Comparison of ENCODE assay signal across 23 mouse cellular contexts in the genomic region with DNA sequence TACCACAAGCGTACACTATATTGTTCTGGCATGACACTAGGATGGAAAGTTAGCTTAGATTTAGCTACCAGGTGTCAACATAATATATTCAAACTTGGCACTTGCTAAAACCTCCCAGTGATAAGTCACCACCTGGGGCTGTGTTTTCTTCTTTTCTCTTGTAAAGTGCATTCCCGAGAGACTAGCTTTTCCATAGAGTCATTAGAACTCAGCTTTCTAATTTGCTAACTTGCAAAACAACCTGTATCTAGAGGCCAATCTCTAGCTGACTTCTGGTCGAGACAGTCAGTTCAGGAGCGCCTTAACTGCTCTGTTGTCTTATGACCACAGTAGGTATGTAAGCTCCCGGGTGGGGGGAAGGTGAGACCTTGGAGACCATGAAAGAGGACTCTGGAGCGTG. TPM values are rescaled to one million over a fixed set of nuclear protein-coding genes. Genes with fewer than 3 reads are reported as not detected.
DNase-seq lines count a peak whose midpoint lies in the region; ATAC-seq and TF ChIP-seq lines count a peak whose summit lies in the region.
"Had no signal": no experiment of that assay in that cellular context is flagged by ENCODE, and none has a peak within 500 bp of the region (broad histone marks: within the 10 kb centered on the region; RNA-seq: fewer than 3 reads in every experiment).

No protein-coding gene starts in this region.

- H3K27me3 ChIP-seq in embryonic facial prominence, embryonic 14.5 days (replicated peaks; ENCODE audit: control insufficient read depth, insufficient read depth, low read length): no peaks in the 10 kb centered on the region
- no peaks in the 10 kb centered on the region for H3K27me3 ChIP-seq in embryonic facial prominence, embryonic 10.5 days (replicated peaks; ENCODE audit: low read depth, poor library complexity, severe bottlenecking)
- no peaks in the 10 kb centered on the region for H3K27me3 ChIP-seq in CH12.LX (replicated peaks)
- H3K27me3 ChIP-seq in limb, embryonic 10.5 days (ENCODE audit: low read depth, poor library complexity, severe bottlenecking): no peaks in the 10 kb centered on the region

- dilution Hi-C loops in CH12.LX (cut with MboI; ENCODE audit: extremely low pct_ligation_motif_present, extremely low pct_unique_long_range_greater_than_20kb, low sequenced_read_pairs): no loop called here

- in situ Hi-C loops in CH12.LX (cut with MboI; ENCODE audit: low pct_ligation_motif_present, low pct_unique_long_range_greater_than_20kb, low sequenced_read_pairs): loop anchor here (25.0 kb wide), 2 partner anchors 573 to 773 kb away; a partner anchor contains a TSS

- peak; percentile 70 for TF ChIP-seq EP300 in CH12.LX (IDR thresholded peaks at IDR 0.05; ENCODE audit: low read length)

- peak; percentile 10 for DNase-seq in embryonic facial prominence, embryonic 14.5 days (ENCODE audit: low spot score)
- no peak for DNase-seq in embryonic facial prominence, embryonic 10.5 days (ENCODE audit: low spot score)
- peak; percentile 75 for DNase-seq in CH12.LX (ENCODE audit: extremely low read depth)
- DNase-seq in limb, embryonic 10.5 days (ENCODE audit: low spot score): no peak
- DNase-seq: adrenal gland, adult 2 months; adrenal gland, adult 8-10 months; adrenal gland, postnatal 10 days; adrenal gland, postnatal 14 days; adrenal gland, postnatal 25 days; adrenal gland, postnatal 36 days; B cell, adult 2 months; cerebellum, adult 11 months; cerebellum, adult 11-12 months; cerebellum, adult 18-20 months; cerebellum, adult 2 months had no signal

- no peak overlapping the region for H3K27ac ChIP-seq in embryonic facial prominence, embryonic 14.5 days (replicated peaks; ENCODE audit: low read depth, low read length)
- H3K27ac ChIP-seq in embryonic facial prominence, embryonic 10.5 days (replicated peaks): no peak overlapping the region
- H3K27ac ChIP-seq in CH12.LX (ENCODE audit: insufficient read depth, low read depth): no peak overlapping the region
- H3K27ac ChIP-seq in limb, embryonic 10.5 days: no peak overlapping the region

- H3K4me1 ChIP-seq in embryonic facial prominence, embryonic 14.5 days (ENCODE audit: control insufficient read depth, insufficient read depth, low read length): no peaks in the 10 kb centered on the region
- no peaks in the 10 kb centered on the region for H3K4me1 ChIP-seq in embryonic facial prominence, embryonic 10.5 days
- peaks cover 5 to 12% of the 10 kb centered on the region in 2 experiments; a peak in 3 of 4 replicates for H3K4me1 ChIP-seq in CH12.LX (ENCODE audit: control insufficient read depth in 1 of 2, insufficient read depth in 2 of 2)
- no peaks in the 10 kb centered on the region for H3K4me1 ChIP-seq in limb, embryonic 10.5 days

- TF ChIP-seq POLR2A in CH12.LX (IDR thresholded peaks at IDR 0.05; ENCODE audit: low read depth, low read length): no peak

- no peak overlapping the region for H3K4me3 ChIP-seq in embryonic facial prominence, embryonic 14.5 days (ENCODE audit: low read depth, low read length)
- H3K4me3 ChIP-seq in embryonic facial prominence, embryonic 10.5 days: no peak overlapping the region
- no peak overlapping the region for H3K4me3 ChIP-seq in CH12.LX (replicated peaks in 1 of 3; ENCODE audit: low read depth in 2 of 3, low read length in 2 of 3, poor library complexity in 1 of 3)
- H3K4me3 ChIP-seq in limb, embryonic 10.5 days: no peak overlapping the region

- no peaks in the 10 kb centered on the region for H3K9me3 ChIP-seq in embryonic facial prominence, embryonic 14.5 days (ENCODE audit: control insufficient read depth, low read length)
- no peaks in the 10 kb centered on the region for H3K9me3 ChIP-seq in embryonic facial prominence, embryonic 10.5 days
- H3K9me3 ChIP-seq in CH12.LX (replicated peaks; ENCODE audit: low read length): no peaks in the 10 kb centered on the region
- H3K9me3 ChIP-seq in limb, embryonic 10.5 days (replicated peaks): no peaks in the 10 kb centered on the region
- H3K9me3 ChIP-seq: G1E had no signal

- H3K36me3 ChIP-seq in embryonic facial prominence, embryonic 14.5 days (ENCODE audit: control insufficient read depth, insufficient read depth, low read length): no peaks in the 10 kb centered on the region
- H3K36me3 ChIP-seq in embryonic facial prominence, embryonic 10.5 days (replicated peaks): no peaks in the 10 kb centered on the region
- no peaks in the 10 kb centered on the region for H3K36me3 ChIP-seq in CH12.LX (replicated peaks in 1 of 2; ENCODE audit: control insufficient read depth in 1 of 2, insufficient read depth in 1 of 2, low read length in 1 of 2)
- H3K36me3 ChIP-seq in limb, embryonic 10.5 days: no peaks in the 10 kb centered on the region
- H3K36me3 ChIP-seq: G1E had no signal

- no peaks in the 10 kb centered on the region for H3K79me2 ChIP-seq in CH12.LX (replicated peaks; ENCODE audit: control insufficient read depth, extremely low read depth, insufficient read depth, poor library complexity, severe bottlenecking)

- no peak overlapping the region for H3K9ac ChIP-seq in embryonic facial prominence, embryonic 14.5 days (ENCODE audit: low read depth, low read length)
- H3K9ac ChIP-seq in CH12.LX (ENCODE audit: insufficient read depth, low read depth): no peak overlapping the region

- no peak for TF ChIP-seq CTCF in CH12.LX (conservative IDR thresholded peaks at IDR 0.05 in 1 of 2, IDR thresholded peaks at IDR 0.05 in 1 of 2; ENCODE audit: low read depth in 2 of 2, low read length in 2 of 2)

- 58% methylated on average over 6 of the region's 6 CpGs for WGBS in embryonic facial prominence, embryonic 14.5 days
- 69% methylated on average over 6 of the region's 6 CpGs for WGBS in embryonic facial prominence, embryonic 10.5 days
- 69% methylated on average over 6 of the region's 6 CpGs for WGBS in limb, embryonic 10.5 days

- H3K4me2 ChIP-seq in embryonic facial prominence, embryonic 14.5 days (ENCODE audit: low read depth, low read length): no peak overlapping the region
- no peak overlapping the region for H3K4me2 ChIP-seq in CH12.LX (ENCODE audit: insufficient read depth, low read depth, poor library complexity, severe bottlenecking)

- no peak for TF ChIP-seq RAD21 in CH12.LX (IDR thresholded peaks at IDR 0.05; ENCODE audit: low read depth, low read length)

- ATAC-seq in embryonic facial prominence, embryonic 14.5 days (ENCODE audit: low read depth): no peak
- ATAC-seq: activated CD4-positive, CD25-positive, alpha-beta regulatory T cell, adult 4 months; CD4-positive, CD25-positive, alpha-beta regulatory T cell, adult 4 months; Patski had no signal

TF ChIP-seq in CH12.LX, 34 proteins besides CTCF, POLR2A, EP300 and RAD21:
- peak; percentile 37; the same call in 1 of the 2 replicates for TF ChIP-seq TCF12 (IDR thresholded peaks at IDR 0.05; ENCODE audit: low read depth, low read length)
- 0 out of 2 replicates have a peak, but pooled peaks have one; percentile 49 for TF ChIP-seq CHD2 (IDR thresholded peaks at IDR 0.05; ENCODE audit: low read length)
- TF ChIP-seq ETS1 (conservative IDR thresholded peaks at IDR 0.05; ENCODE audit: low read depth, low read length): peak; percentile 51; the same call in 1 of the 2 replicates
- no peak for TF ChIP-seq SMC3 (IDR thresholded peaks at IDR 0.05; ENCODE audit: low read depth, low read length)
- TF ChIP-seq MAFK (IDR thresholded peaks at IDR 0.05; ENCODE audit: insufficient replicate concordance, low read length): peak; percentile 64; the same call in 1 of the 2 replicates
- TF ChIP-seq MEF2A (IDR thresholded peaks at IDR 0.05; ENCODE audit: borderline replicate concordance, low read depth, low read length): 0 out of 2 replicates have a peak, but pooled peaks have one; percentile 12
- TF ChIP-seq IRF4 (IDR thresholded peaks at IDR 0.05; ENCODE audit: low read depth, low read length): peak; percentile 58
- no peak for TF ChIP-seq BHLHE40 (IDR thresholded peaks at IDR 0.05; ENCODE audit: low read depth, low read length)

RNA-seq across cellular contexts. Expression of a gene that starts 29.8 kb away (rescaled TPM):
- 17.3 and 19.0 TPM in 2 replicates for polyA plus RNA-seq in embryonic facial prominence, embryonic 14.5 days (2014; fragmentation: Nextera tagmentation; extraction: Ambion mirVana)
- polyA plus RNA-seq in embryonic facial prominence, embryonic 10.5 days (2016; fragmentation: Nextera tagmentation; extraction: Ambion mirVana): 27.5 and 28.2 TPM in 2 replicates
- total RNA-seq in CH12.LX (2012; rRNA removed) (9.9 and 10.4 TPM in 2 replicates), CH12.LX (2014; rRNA removed) (4.9 TPM in 2 replicates)
- polyA plus RNA-seq in CH12.LX (2012; ENCODE audit: insufficient read length, low read depth): 7.1 and 7.3 TPM in 2 replicates
- polyA plus RNA-seq in limb, embryonic 10.5 days (2016; fragmentation: Nextera tagmentation; extraction: Ambion mirVana): 17.5 and 24.6 TPM in 2 replicates
- polyA plus RNA-seq: G1E had no signal

RNA-seq across cellular contexts. Expression of a gene that starts 58.0 kb away (rescaled TPM):
- polyA plus RNA-seq in embryonic facial prominence, embryonic 14.5 days (2014; fragmentation: Nextera tagmentation; extraction: Ambion mirVana): not detected in 2 replicates
- polyA plus RNA-seq in embryonic facial prominence, embryonic 10.5 days (2016; fragmentation: Nextera tagmentation; extraction: Ambion mirVana): not detected in 2 replicates
- total RNA-seq in CH12.LX (2012; rRNA removed) (not detected in 2 replicates), CH12.LX (2014; rRNA removed) (not detected in 2 replicates)
- not detected in 2 replicates for polyA plus RNA-seq in CH12.LX (2012; ENCODE audit: insufficient read length, low read depth)
- not detected in 2 replicates for polyA plus RNA-seq in limb, embryonic 10.5 days (2016; fragmentation: Nextera tagmentation; extraction: Ambion mirVana)
- total RNA-seq: adrenal gland, adult 8-10 months; adrenal gland, postnatal 10 days; adrenal gland, postnatal 14 days; adrenal gland, postnatal 25 days; ES-E14; G1E; MEL had no signal
- polyA plus RNA-seq: activated CD4-positive, CD25-positive, alpha-beta regulatory T cell, adult 4 months; adrenal gland, adult 2 months; brain, embryonic 14.5 days; C2C12; CD4-positive, CD25-positive, alpha-beta regulatory T cell, adult 4 months; cerebellum, adult 2 months; G1E; Patski had no signal

Comparison
In these comparisons a context has a peak if more than half of its experiments do, and no peak if none do; other contexts are left out.
1. DNase-seq: peak in embryonic facial prominence, embryonic 14.5 days (single experiment) and CH12.LX (single experiment); none in embryonic facial prominence, embryonic 10.5 days (single experiment) and limb, embryonic 10.5 days (single experiment).